Mouse (Mus musculus) spleen, adult 2 months (tissue): ENCODE results near the gene Cacna1g. TPM values are rescaled to one million over a fixed set of nuclear protein-coding genes. Genes with fewer than 3 reads are reported as not detected.

Experiments
- DNase-seq, 2 experiments: peaks; one replicate each; pipeline versions ENCODE4 v3.0.0 to v3.0.0-alpha.2; 2012 to 2021; ENCODE audit warnings: low spot score in 2 of 2, low read depth in 1 of 2
- H3K27ac ChIP-seq: fragments of 200-500 bp; 2 replicates; pipeline ENCODE4 v1.5.1; 2012; ENCODE audit warnings: low read length, inconsistent platforms; ENCODE audit not compliant: insufficient read depth
- H3K27me3 ChIP-seq: fragments of 200-500 bp; 2 replicates; pipeline ENCODE4 v1.6.1; 2012; ENCODE audit warnings: mild to moderate bottlenecking, moderate library complexity, low read length, inconsistent platforms; ENCODE audit not compliant: control insufficient read depth, insufficient read depth
- H3K36me3 ChIP-seq: fragments of 200-500 bp; 2 replicates; pipeline ENCODE4 v1.6.1; 2012; ENCODE audit warnings: mild to moderate bottlenecking, low read length, inconsistent platforms; ENCODE audit not compliant: control insufficient read depth, insufficient read depth
- H3K4me1 ChIP-seq: fragments of 200-500 bp; 2 replicates; pipeline ENCODE4 v1.6.1; 2011; ENCODE audit warnings: inconsistent platforms; ENCODE audit not compliant: control insufficient read depth, insufficient read depth, insufficient read length
- H3K4me3 ChIP-seq: fragments of 200-500 bp; 2 replicates; pipeline ENCODE4 v1.5.1; 2011; ENCODE audit warnings: mild to moderate bottlenecking, inconsistent platforms; ENCODE audit not compliant: insufficient read depth, insufficient read length; ENCODE audit errors: extremely low read depth
- CTCF ChIP-seq: fragments of 200-500 bp; IDR thresholded peaks from 2 replicates; pipeline ENCODE4 v1.5.1; 2011; ENCODE audit warnings: mild to moderate bottlenecking, inconsistent platforms; ENCODE audit not compliant: insufficient read depth, insufficient read length, insufficient replicate concordance; ENCODE audit errors: extremely low read depth
- POLR2A ChIP-seq: fragments of 200-500 bp; IDR thresholded peaks from 2 replicates; pipeline ENCODE4 v1.6.1; 2011; ENCODE audit warnings: low read depth, low read length, inconsistent platforms
- WGBS: fragments of 180-500 bp; shearing (Covaris S2); methylation state at CpG from one replicate; pipeline ENCODE4 v1.1.7; 2018; 5-methylcytosine and 5-hydroxymethylcytosine counted together
- polyA plus RNA-seq: library from polyadenylated mRNA; depleted of rRNA; stranded (reverse); fragments of >200 nt; gene quantifications from 2 replicates; pipeline ENCODE4 v1.2.3, GENCODE M21; 2012

The Cacna1g gene
- polyA plus RNA-seq, 1 experiment: 12.0 TPM

- Histone ChIP-seq H3K4me3 (no peak within 1 kb of the TSS), H3K27ac (no peak within 1 kb of the TSS), H3K27me3 (peaks cover 6% of the 10 kb centered on the region; the same call in 1 of the 2 replicates), H3K4me1 (no peaks in the 10 kb centered on the region), H3K36me3 (no peaks in the 10 kb centered on the region)
- 1% methylated on average over 26 of the region's 26 CpGs for WGBS
- DNase-seq: no peak
- TF ChIP-seq POLR2A (no peak), CTCF (no peak)
Measured at GRCm38 (mm10) chr11:94499661-94500152, 25.7 kb upstream of the Cacna1g start, which contains the start of gene Epn3. Epn3 (minus strand) TSS chr11:94499974.

GRCm38 (mm10) chr11:94499035-94499434 is 25.0 kb upstream of the Cacna1g start:
- Histone ChIP-seq H3K27me3 (peaks cover 6% of the 10 kb centered on the region; the same call in 1 of the 2 replicates), H3K4me3 (no peak overlapping the region), H3K27ac (no peak overlapping the region), H3K4me1 (no peaks in the 10 kb centered on the region), H3K36me3 (no peaks in the 10 kb centered on the region)
- no peak for DNase-seq
- WGBS: 4% methylated on average over 2 of the region's 2 CpGs
- TF ChIP-seq POLR2A (no peak), CTCF (no peak)

- Histone ChIP-seq H3K4me1 (no peaks in the 10 kb centered on the region), H3K27ac (no peak overlapping the region), H3K36me3 (no peaks in the 10 kb centered on the region), H3K27me3 (peaks cover 6% of the 10 kb centered on the region; the same call in 1 of the 2 replicates), H3K4me3 (no peak overlapping the region)
- WGBS: 36% methylated on average over 19 of the region's 19 CpGs
- no peak for TF ChIP-seq POLR2A
- no peak for TF ChIP-seq CTCF
- DNase-seq: no peak
Measured at GRCm38 (mm10) chr11:94498093-94498996, 24.3 kb upstream of the Cacna1g start.

GRCm38 (mm10) chr11:94495415-94495814 is 21.4 kb upstream of the Cacna1g start:
- TF ChIP-seq CTCF (no peak), POLR2A (no peak)
- H3K27ac ChIP-seq: no peak overlapping the region
- no peak overlapping the region for H3K4me3 ChIP-seq
- H3K27me3 ChIP-seq: peaks cover 9% of the 10 kb centered on the region; the same call in 1 of the 2 replicates
- H3K36me3 ChIP-seq: no peaks in the 10 kb centered on the region
- no peak for DNase-seq
- 89% methylated on average over 3 of the region's 3 CpGs for WGBS
- peaks cover 5% of the 10 kb centered on the region; the same call in 1 of the 2 replicates for H3K4me1 ChIP-seq

GRCm38 (mm10) chr11:94491749-94492099 is 17.7 kb upstream of the Cacna1g start:
- WGBS: 34% methylated on average over 7 of the region's 7 CpGs
- Histone ChIP-seq H3K27ac (no peak overlapping the region), H3K36me3 (no peaks in the 10 kb centered on the region), H3K27me3 (0 out of 2 replicates have a peak, but pooled peaks cover 4% of the 10 kb centered on the region), H3K4me3 (no peak overlapping the region), H3K4me1 (peaks cover 5% of the 10 kb centered on the region; the same call in 1 of the 2 replicates)
- no peak for TF ChIP-seq POLR2A
- no peak for TF ChIP-seq CTCF
- DNase-seq: no peak

- Histone ChIP-seq H3K27ac (no peak overlapping the region), H3K4me3 (no peak overlapping the region), H3K4me1 (peaks cover 5% of the 10 kb centered on the region; the same call in 1 of the 2 replicates), H3K27me3 (0 out of 2 replicates have a peak, but pooled peaks cover 4% of the 10 kb centered on the region), H3K36me3 (no peaks in the 10 kb centered on the region)
- 4% methylated on average over 55 of the region's 55 CpGs for WGBS
- DNase-seq: no peak
- no peak for TF ChIP-seq POLR2A
- TF ChIP-seq CTCF: no peak
Measured at GRCm38 (mm10) chr11:94491035-94491748, 17.2 kb upstream of the Cacna1g start.
